Mouse (Mus musculus) forebrain, embryonic 12.5 days (tissue): ENCODE results near the gene Foxa3. TPM values are rescaled to one million over a fixed set of nuclear protein-coding genes. Genes with fewer than 3 reads are reported as not detected.

ENCODE experiments used
- ATAC-seq: fragments of 200-750 bp; cut with Nextera tagmentation; 2 replicates; pipeline ENCODE4 v1.8.0; 2017; ENCODE audit warnings: moderate TSS enrichment; ENCODE audit not compliant: low FRiP score
- H3K27ac ChIP-seq: fragments of 300-500 bp; sonication (generic); 2 replicates; pipeline ENCODE4 v1.5.1; 2016; ENCODE audit warnings: mild to moderate bottlenecking
- H3K27me3 ChIP-seq: fragments of 300-500 bp; sonication (generic); 2 replicates; pipeline ENCODE4 v1.6.1; 2016; ENCODE audit warnings: mild to moderate bottlenecking
- H3K36me3 ChIP-seq: fragments of 300-500 bp; sonication (generic); replicated peaks from 2 replicates; pipeline ENCODE4 v1.6.1; 2016; ENCODE audit warnings: mild to moderate bottlenecking
- H3K4me1 ChIP-seq: fragments of 300-500 bp; sonication (generic); 2 replicates; pipeline ENCODE4 v1.6.1; 2016
- H3K4me2 ChIP-seq: fragments of 300-500 bp; sonication (generic); 2 replicates; pipeline ENCODE4 v1.6.1; 2016; ENCODE audit warnings: mild to moderate bottlenecking, moderate library complexity
- H3K4me3 ChIP-seq: fragments of 300-500 bp; sonication (generic); replicated peaks from 2 replicates; pipeline ENCODE4 v1.5.1; 2016; ENCODE audit warnings: mild to moderate bottlenecking
- H3K9ac ChIP-seq: fragments of 300-500 bp; sonication (generic); 2 replicates; pipeline ENCODE4 v1.6.1; 2016; ENCODE audit warnings: mild to moderate bottlenecking
- H3K9me3 ChIP-seq: fragments of 300-500 bp; sonication (generic); 2 replicates; pipeline ENCODE4 v1.6.1; 2016
- WGBS: fragments of 180-500 bp; shearing (Covaris S2); methylation state at CpG from one replicate; pipeline ENCODE4 v1.1.7; 2016; 5-methylcytosine and 5-hydroxymethylcytosine counted together
- polyA plus RNA-seq: library from polyadenylated mRNA; unstranded; fragments of >200 nt; fragmentation: Nextera tagmentation; extraction: Ambion mirVana; gene quantifications from 2 replicates; pipeline ENCODE4 v1.2.1, GENCODE M21; 2016

Foxa3 gene
- polyA plus RNA-seq, 1 experiment from 2014 or later = not detected

DNA sequence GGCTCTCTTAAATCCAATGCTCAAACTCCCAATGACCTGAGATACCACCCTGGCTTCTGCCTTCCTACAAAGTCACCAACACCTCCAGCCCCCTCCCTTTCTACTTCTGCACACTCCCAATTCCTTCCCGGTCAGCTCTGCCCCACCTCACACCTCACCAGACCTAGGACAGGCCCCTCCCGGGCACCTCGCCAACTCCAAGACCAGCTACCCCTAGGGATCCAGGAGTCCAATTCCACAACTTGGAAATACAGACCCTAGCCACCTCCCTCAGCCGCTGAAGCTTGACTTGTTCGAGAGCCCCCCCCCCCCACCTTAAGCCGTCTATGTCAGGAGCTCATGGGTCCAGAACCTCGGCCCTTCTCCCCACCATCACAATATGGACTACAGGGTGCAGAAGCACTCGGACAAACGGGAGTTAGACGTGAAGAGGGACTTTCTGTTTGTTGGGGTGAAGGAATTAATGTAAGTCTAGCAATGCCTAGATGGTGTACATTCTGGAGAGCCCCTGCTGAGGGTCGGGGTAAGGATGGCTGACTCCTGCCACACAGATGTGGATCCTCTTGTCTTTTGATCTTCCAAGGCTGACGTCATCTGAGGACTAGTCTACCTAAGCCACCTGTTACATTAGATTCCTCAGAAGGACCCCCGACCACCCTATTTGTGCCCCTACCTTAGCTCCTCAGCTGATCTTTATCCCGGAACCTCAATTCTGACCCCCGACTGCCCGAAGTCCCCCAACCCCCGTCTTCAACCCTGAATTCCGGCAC, 964 bp downstream of the Foxa3 start:
- H3K27ac ChIP-seq = no peak overlapping the region
- H3K4me2 ChIP-seq = no peak overlapping the region
- peaks cover 47% of the 10 kb centered on the region for H3K27me3 ChIP-seq
- peaks cover 21% of the 10 kb centered on the region for H3K4me1 ChIP-seq
- H3K36me3 ChIP-seq = no peaks in the 10 kb centered on the region
- ATAC-seq = no peak
- H3K9me3 ChIP-seq = no peaks in the 10 kb centered on the region
- no peak overlapping the region for H3K4me3 ChIP-seq
- H3K9ac ChIP-seq = no peak overlapping the region
- 63% methylated on average over 18 of the region's 18 CpGs for WGBS

DNA sequence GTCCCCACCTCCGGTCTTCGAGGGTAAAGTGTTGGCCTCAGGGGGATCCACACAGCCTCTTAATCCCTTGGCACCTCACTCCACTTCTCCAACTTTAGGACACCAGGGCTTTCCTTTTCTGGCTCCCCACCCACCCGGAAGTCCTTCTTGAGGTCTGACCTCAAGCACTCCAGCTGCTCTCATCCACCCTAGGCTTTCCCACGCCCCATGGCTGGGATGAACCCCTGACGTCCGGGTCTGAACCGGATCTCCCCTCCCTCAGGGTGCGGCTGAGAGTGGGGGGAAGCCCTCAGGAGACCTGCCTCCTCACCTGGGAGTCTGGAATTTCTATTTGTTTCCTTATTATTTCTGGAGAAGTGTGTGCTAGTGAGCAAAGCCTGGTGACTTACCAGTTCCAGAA, 2.3 kb downstream of the Foxa3 start:
- 28% methylated on average over 8 of the region's 8 CpGs for WGBS
- Histone ChIP-seq H3K27me3 (peaks cover 47% of the 10 kb centered on the region), H3K9me3 (no peaks in the 10 kb centered on the region), H3K27ac (no peak overlapping the region), H3K4me1 (peaks cover 18% of the 10 kb centered on the region), H3K4me2 (no peak overlapping the region), H3K4me3 (no peak overlapping the region), H3K36me3 (no peaks in the 10 kb centered on the region), H3K9ac (no peak overlapping the region)
- ATAC-seq = no peak

DNA sequence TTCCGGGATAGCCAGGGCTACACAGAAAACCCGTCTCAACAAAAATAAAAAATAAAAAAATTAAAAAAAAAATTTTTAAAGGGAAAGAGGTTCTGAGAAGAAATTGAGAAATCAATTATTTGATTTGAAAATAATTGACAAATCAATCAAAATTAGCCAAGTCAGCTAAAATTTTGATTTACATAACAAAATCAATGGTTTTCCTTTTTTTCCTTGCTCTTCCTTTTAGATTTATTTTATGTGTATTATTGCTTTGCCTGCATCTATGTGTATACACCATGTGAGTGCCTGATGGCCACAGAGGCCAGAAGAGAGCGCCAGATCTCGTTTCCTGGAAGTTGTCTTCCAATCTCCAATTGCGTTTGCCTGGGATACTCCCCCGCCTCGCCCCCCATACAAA, 5.4 kb downstream of the Foxa3 start:
- 92% methylated on average over 7 of the region's 7 CpGs for WGBS
- no peak for ATAC-seq
- H3K9ac ChIP-seq = no peak overlapping the region
- H3K4me2 ChIP-seq = no peak overlapping the region
- H3K9me3 ChIP-seq = no peaks in the 10 kb centered on the region
- H3K4me3 ChIP-seq = no peak overlapping the region
- no peaks in the 10 kb centered on the region for H3K4me1 ChIP-seq
- no peak overlapping the region for H3K27ac ChIP-seq
- H3K36me3 ChIP-seq = no peaks in the 10 kb centered on the region
- H3K27me3 ChIP-seq = peaks cover 37% of the 10 kb centered on the region

DNA sequence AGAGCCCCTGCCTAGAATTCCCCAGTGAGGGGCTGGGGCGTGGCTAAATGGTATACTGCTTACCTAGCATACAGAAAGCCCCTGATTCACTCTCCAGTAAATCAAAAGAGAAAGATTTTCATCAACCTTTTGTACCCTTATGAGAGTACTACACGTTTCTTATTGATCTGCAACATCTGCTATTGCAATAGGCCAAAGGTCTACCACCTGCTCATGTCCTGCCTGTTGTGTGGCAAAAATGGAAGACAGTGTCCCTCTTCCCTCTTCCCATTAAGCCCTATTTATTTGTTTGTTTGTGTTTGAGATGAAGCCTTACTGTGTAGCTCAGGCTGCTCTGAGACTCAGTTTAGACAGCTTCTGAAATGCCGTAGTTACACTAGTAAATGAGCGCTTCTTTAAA, 7.3 kb downstream of the Foxa3 start:
- Histone ChIP-seq H3K4me1 (peaks cover 10% of the 10 kb centered on the region), H3K9me3 (no peaks in the 10 kb centered on the region), H3K27ac (no peak overlapping the region), H3K4me3 (no peak overlapping the region), H3K4me2 (no peak overlapping the region), H3K27me3 (peaks cover 19% of the 10 kb centered on the region), H3K9ac (no peak overlapping the region), H3K36me3 (no peaks in the 10 kb centered on the region)
- 85% methylated on average over 4 of the region's 4 CpGs for WGBS
- ATAC-seq = no peak

DNA sequence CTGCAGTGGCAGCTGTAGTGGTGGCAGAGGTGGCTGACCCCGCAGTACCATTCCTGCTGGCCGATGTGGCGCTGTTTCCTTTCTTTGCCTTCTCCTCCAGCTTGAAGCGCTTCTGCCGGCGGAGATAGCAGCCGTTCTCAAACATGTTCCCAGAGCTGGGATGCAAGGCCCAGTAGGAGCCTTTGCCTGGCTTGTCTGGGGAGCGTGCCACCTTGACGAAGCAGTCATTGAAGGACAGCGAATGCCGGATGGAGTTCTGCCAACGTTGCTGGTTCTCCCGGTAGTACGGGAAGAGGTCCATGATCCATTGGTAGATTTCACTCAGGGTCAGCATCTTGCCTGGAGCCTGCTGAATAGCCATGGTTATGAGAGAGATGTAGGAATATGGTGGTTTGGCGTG, 8.9 kb downstream of the Foxa3 start:
- H3K4me3 ChIP-seq = no peak overlapping the region
- H3K36me3 ChIP-seq = no peaks in the 10 kb centered on the region
- 66% methylated on average over 15 of the region's 15 CpGs for WGBS
- H3K4me2 ChIP-seq = no peak overlapping the region
- H3K9me3 ChIP-seq = no peaks in the 10 kb centered on the region
- H3K9ac ChIP-seq = no peak overlapping the region
- no peak for ATAC-seq
- H3K27ac ChIP-seq = no peak overlapping the region
- H3K4me1 ChIP-seq = peaks cover 10% of the 10 kb centered on the region
- H3K27me3 ChIP-seq = peaks cover 4% of the 10 kb centered on the region; the same call in 1 of the 2 replicates

DNA sequence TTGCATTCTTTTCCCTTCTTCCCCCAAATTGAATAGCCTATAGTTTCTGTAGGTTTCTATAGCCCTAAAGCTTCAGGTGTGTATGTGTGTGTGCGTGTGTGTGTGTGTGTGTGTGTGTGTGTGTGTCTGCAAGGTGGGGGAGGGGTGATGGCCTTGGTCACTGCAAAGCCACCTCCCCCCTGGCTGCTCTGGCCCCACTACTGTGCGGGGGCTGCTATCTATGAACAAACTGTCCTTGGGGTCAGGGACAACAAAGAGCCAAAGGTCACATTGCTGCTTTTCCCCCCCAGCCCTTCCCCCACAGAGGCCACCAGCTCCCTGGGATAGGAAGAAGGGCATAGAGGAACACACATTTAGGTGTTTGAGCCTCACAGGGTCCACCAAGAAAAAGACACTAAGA, 10.5 kb downstream of the Foxa3 start:
- Histone ChIP-seq H3K4me2 (no peak overlapping the region), H3K27ac (no peak overlapping the region), H3K4me3 (no peak overlapping the region), H3K36me3 (peaks cover 1% of the 10 kb centered on the region; the same call in 1 of the 2 replicates), H3K4me1 (peaks cover 10% of the 10 kb centered on the region), H3K27me3 (no peaks in the 10 kb centered on the region), H3K9me3 (no peaks in the 10 kb centered on the region), H3K9ac (no peak overlapping the region)
- WGBS = 67% methylated on average over 2 of the region's 2 CpGs
- ATAC-seq = no peak

DNA sequence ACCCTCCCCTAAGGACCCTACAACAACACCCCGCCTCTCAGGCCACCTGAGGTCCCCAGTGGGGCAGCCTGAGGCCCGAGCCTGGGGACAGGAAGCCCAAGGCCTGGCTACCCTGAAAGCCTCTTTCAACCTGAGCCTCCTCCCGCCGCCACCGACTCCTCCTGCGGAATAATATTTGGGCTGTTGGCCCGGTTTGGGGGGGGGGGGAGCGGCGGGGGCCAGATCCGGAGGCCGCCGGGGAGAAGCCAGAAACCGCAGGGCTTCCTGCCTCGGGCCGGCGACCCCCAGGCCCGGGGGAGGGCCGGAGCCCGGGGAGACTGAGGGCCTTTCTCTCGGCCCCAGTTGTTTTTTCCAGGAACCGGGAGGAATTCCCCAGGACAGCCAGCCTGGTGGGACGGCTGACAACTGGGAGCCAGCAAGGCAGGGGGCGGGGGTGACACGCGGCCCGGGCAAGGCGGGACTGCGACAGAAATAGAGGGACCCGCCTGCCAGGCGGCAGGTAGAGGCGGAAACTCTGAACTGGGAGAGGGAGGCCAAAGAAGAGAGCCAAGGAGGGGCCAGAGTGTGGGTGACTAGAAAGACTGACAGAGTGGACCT, 11.2 kb downstream of the Foxa3 start:
- ATAC-seq = peak; percentile 30; the same call in 1 of the 2 replicates
- no peak overlapping the region for H3K27ac ChIP-seq
- 4% methylated on average over 31 of the region's 31 CpGs for WGBS

DNA sequence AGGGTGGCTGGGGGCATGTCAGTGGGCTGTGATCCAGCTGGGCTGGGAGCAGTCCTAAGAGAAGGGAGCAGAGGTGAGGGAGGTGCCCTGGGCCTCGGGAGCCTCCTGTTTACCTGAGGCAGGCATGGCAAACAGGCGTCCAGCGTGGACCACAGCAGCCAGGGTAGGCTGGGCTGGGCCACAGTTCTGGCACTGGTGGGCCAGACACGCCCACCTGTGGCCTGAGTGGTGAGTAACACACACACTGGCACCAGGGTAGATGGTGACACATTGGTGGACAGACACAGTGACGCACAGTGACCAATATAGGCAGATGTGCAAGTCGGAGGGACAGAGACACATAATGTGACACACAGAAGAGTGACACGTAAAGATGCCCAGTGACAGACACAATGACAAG, 12.8 kb downstream of the Foxa3 start:
- H3K4me1 ChIP-seq = peaks cover 33% of the 10 kb centered on the region
- ATAC-seq = no peak
- H3K27ac ChIP-seq = no peak overlapping the region
- H3K9me3 ChIP-seq = no peaks in the 10 kb centered on the region
- no peak overlapping the region for H3K4me2 ChIP-seq
- no peak overlapping the region for H3K4me3 ChIP-seq
- WGBS = 82% methylated on average over 7 of the region's 7 CpGs
- no peak overlapping the region for H3K9ac ChIP-seq
- peaks cover 23% of the 10 kb centered on the region for H3K36me3 ChIP-seq
- H3K27me3 ChIP-seq = no peaks in the 10 kb centered on the region

More for the DNA sequence above, 11.2 kb downstream of the Foxa3 start:
- Histone ChIP-seq H3K36me3 (peaks cover 9% of the 10 kb centered on the region), H3K27me3 (no peaks in the 10 kb centered on the region), H3K9me3 (no peaks in the 10 kb centered on the region), H3K4me2 (peak overlapping the region; percentile 57), H3K4me1 (peaks cover 18% of the 10 kb centered on the region), H3K9ac (peak overlapping the region; percentile 57), H3K4me3 (peak overlapping the region; percentile 27)

DNA sequence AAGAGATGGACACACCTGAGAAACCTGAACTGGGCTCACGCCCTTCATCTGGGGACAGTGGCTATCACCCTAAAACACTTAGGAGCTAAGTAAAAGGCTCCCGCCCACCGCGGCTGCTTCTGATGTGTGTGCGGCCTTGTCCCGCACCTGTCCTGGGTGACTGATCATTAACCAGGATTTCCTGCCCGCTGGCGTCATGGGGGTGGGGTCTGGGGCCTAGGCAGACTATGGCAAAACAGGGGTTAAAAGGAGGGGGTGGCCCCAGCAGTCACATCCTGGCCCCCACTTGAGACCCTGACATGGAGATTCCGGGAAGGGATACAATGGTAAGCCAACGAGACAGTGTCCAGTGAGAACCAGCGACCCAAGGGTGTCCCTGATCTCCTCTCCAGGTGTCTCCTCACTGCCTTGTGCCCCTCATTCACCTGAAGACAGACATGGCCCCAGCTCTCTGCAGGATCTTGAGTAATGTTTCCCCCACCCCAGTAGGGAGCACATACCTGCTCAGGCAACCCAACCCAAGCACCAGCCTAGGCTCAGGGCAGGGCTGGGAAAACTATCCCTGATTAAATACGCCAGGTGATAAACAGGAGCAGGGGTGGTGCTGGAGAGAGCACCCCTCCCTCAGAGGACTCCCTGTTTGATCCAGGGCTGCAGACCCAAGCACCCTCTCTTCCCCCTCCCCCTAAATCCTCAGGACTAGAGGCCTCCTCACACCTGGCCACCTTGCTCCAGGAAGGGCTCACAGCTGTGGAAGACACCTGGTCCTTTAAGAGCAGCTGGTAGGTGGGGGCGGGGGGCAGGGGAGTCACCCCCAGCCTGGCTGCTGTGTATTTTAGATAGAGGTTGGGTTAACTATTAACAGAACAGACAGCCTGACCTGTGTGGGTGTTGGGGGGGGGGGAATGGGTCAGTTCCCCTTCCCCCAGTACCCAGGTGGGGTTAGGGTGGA, 16.0 kb downstream of the Foxa3 start:
- 80% methylated on average over 13 of the region's 13 CpGs for WGBS
- H3K9me3 ChIP-seq = no peaks in the 10 kb centered on the region
- H3K4me2 ChIP-seq = no peak overlapping the region
- H3K4me1 ChIP-seq = peaks cover 50% of the 10 kb centered on the region
- H3K27ac ChIP-seq = no peak overlapping the region
- ATAC-seq = no peak
- peaks cover 31% of the 10 kb centered on the region for H3K36me3 ChIP-seq
- H3K27me3 ChIP-seq = no peaks in the 10 kb centered on the region
- no peak overlapping the region for H3K4me3 ChIP-seq
- H3K9ac ChIP-seq = no peak overlapping the region; the same call in 1 of the 2 replicates

DNA sequence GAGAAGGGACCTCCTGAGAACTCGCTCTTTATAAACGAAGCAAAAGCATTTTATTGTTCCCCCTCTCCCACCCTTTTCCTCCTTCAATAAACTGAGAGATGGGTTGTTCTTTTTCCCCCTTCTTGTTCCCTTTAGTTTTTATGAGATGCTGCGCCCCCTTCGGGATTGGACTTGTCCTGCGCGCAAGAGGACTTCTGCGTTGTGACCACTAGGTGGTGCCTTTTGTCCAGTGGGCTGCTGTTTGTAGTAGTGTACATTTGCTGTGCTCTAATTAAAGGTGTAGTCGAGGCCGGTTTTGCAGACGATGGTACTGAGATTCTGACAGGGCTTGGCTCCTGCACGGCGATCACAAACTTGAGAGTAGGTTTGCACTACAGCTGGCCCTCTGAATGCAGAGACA, 16.9 kb downstream of the Foxa3 start:
- Histone ChIP-seq H3K4me1 (peaks cover 47% of the 10 kb centered on the region), H3K4me2 (peak overlapping the region; percentile 99), H3K27me3 (no peaks in the 10 kb centered on the region), H3K27ac (0 out of 2 replicates have a peak overlapping the region, but pooled peaks have one; percentile 19), H3K9ac (peak overlapping the region; percentile 44; the same call in 1 of the 2 replicates), H3K4me3 (peak overlapping the region; percentile 98), H3K9me3 (no peaks in the 10 kb centered on the region), H3K36me3 (peaks cover 31% of the 10 kb centered on the region)
- 5% methylated on average over 12 of the region's 12 CpGs for WGBS
- no peak for ATAC-seq

DNA sequence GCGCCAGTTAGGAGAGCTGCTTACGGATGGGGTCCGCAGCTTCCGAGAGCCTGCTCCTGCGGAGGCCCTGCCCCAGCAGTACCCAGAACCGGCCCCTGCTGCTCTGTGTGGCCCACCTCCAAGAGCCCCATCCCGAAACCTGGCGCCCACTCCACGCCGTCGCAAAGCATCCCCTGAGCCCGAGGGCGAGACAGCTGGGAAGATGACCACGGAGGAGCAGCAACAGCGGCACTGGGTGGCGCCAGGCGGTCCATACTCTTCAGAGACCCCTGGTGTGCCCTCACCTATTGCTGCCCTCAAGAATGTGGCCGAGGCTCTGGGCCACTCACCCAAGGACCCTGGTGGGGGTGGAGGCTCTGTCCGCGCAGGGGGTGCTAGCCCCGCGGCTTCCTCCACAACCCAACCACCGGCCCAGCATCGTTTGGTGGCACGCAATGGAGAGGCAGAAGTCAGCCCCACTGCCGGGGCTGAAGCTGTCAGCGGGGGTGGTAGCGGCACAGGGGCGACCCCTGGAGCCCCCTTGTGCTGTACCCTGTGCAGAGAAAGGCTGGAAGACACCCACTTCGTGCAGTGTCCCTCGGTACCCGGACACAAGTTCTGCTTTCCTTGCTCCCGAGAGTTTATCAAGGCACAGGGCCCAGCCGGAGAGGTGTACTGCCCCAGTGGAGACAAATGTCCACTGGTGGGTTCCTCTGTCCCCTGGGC, 17.8 kb downstream of the Foxa3 start:
- Histone ChIP-seq H3K9me3 (no peaks in the 10 kb centered on the region), H3K4me1 (peaks cover 53% of the 10 kb centered on the region), H3K9ac (peak overlapping the region; percentile 97; the same call in 1 of the 2 replicates), H3K27me3 (no peaks in the 10 kb centered on the region), H3K36me3 (peaks cover 31% of the 10 kb centered on the region), H3K27ac (no peak overlapping the region), H3K4me3 (peak overlapping the region; percentile 98), H3K4me2 (peak overlapping the region; percentile 99)
- 77% methylated on average over 34 of the region's 34 CpGs for WGBS
- no peak for ATAC-seq
